Mouse (Mus musculus) MEL (cell line): ENCODE measurements around the gene Tap2.
"Not testable (repeated sequence)": the region's sequence is repeated elsewhere in the genome, so short reads cannot be mapped to it uniquely, and the experiment has no call there.

Experiments
- CHD1 ChIP-seq: IDR thresholded peaks from 2 replicates; pipeline ENCODE4 v1.6.1; 2012; ENCODE audit warnings: low read depth, mild to moderate bottlenecking, inconsistent platforms, low read length, improper control_type of control experiment
- CTCF ChIP-seq, 3 experiments: IDR thresholded peaks in 2 of 3; conservative IDR thresholded peaks in 1 of 3; 2 replicates each; pipeline ENCODE4 v1.5.1; 2011 to 2012; ENCODE audit warnings: low read length in 3 of 3, low read depth in 2 of 3, mild to moderate bottlenecking in 2 of 3, improper control_type of control experiment in 1 of 3, inconsistent platforms in 1 of 3, mixed read lengths in 1 of 3, moderate library complexity in 1 of 3; ENCODE audit not compliant: control insufficient read depth in 1 of 3, insufficient read depth in 1 of 3, poor library complexity in 1 of 3, severe bottlenecking in 1 of 3
- EP300 ChIP-seq, 2 experiments: IDR thresholded peaks; 2 replicates each; pipeline ENCODE4 v1.6.1; 2011; ENCODE audit warnings: improper control_type of control experiment in 2 of 2, low read length in 2 of 2, low read depth in 1 of 2, mild to moderate bottlenecking in 1 of 2
- GATA1 ChIP-seq: IDR thresholded peaks from 2 replicates; pipeline ENCODE4 v1.6.1; 2011; ENCODE audit warnings: low read depth, low read length, improper control_type of control experiment
- JUND ChIP-seq: IDR thresholded peaks from 2 replicates; pipeline ENCODE4 v1.6.1; 2011; ENCODE audit warnings: low read depth, mild to moderate bottlenecking, improper control_type of control experiment, low read length
- MEF2A ChIP-seq: IDR thresholded peaks from 2 replicates; pipeline ENCODE4 v1.6.1; 2014; ENCODE audit warnings: low read depth, mild to moderate bottlenecking, inconsistent platforms, low read length, improper control_type of control experiment; ENCODE audit not compliant: poor library complexity, insufficient replicate concordance, severe bottlenecking; ENCODE audit errors: extremely low read depth
- MXI1 ChIP-seq: IDR thresholded peaks from 2 replicates; pipeline ENCODE4 v1.6.1; 2011; ENCODE audit warnings: mild to moderate bottlenecking, low read depth, low read length, improper control_type of control experiment
- POLR2A ChIP-seq, 2 experiments: IDR thresholded peaks; 2 replicates each; pipeline ENCODE4 v1.6.1; 2011 to 2012; ENCODE audit warnings: low read length in 2 of 2, mild to moderate bottlenecking in 2 of 2, control low read depth in 1 of 2, improper control_type of control experiment in 1 of 2, low read depth in 1 of 2, moderate library complexity in 1 of 2; ENCODE audit not compliant: control insufficient read depth in 1 of 2, insufficient read depth in 1 of 2, poor library complexity in 1 of 2
- POLR2AphosphoS2 ChIP-seq: IDR thresholded peaks from 2 replicates; pipeline ENCODE4 v1.6.1; 2011; ENCODE audit warnings: low read length, improper control_type of control experiment
- TAL1 ChIP-seq: IDR thresholded peaks from 2 replicates; pipeline ENCODE4 v1.6.1; 2012; ENCODE audit warnings: mild to moderate bottlenecking, inconsistent platforms, low read length, moderate library complexity, mixed read lengths
- TCF12 ChIP-seq: IDR thresholded peaks from 2 replicates; pipeline ENCODE4 v1.6.1; 2014; ENCODE audit warnings: low read depth, mild to moderate bottlenecking, inconsistent platforms, low read length, improper control_type of control experiment, moderate library complexity
- UBTF ChIP-seq: IDR thresholded peaks from 2 replicates; pipeline ENCODE4 v1.6.1; 2012; ENCODE audit warnings: low read depth, mild to moderate bottlenecking, inconsistent platforms, low read length, improper control_type of control experiment, moderate library complexity, borderline replicate concordance; ENCODE audit not compliant: insufficient read depth
- ZC3H11A ChIP-seq: IDR thresholded peaks from 2 replicates; pipeline ENCODE4 v1.6.1; 2012; ENCODE audit warnings: low read depth, mild to moderate bottlenecking, inconsistent platforms, low read length, improper control_type of control experiment

DNA sequence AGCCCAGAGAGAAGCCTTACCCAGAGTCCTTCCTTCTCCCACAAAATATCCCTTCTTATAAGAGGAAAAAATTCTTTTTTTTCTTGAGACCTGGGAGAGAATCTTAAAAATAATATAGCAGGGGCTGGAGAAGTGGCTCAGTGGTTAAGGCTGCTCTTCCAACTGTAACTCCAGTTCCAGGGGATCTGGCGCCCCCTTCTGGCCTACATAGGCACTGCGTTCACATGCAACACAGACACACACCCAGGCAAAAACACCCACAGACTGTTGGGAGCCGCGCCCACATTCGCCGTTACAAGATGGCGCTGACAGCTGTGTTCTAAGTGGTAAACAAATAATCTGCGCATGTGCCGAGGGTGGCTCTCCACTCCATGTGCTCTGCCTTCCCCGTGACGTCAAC is 15.8 kb downstream of the Tap2 start:
- peak; percentile 15; the same call in 1 of the 2 replicates for TF ChIP-seq MXI1
- not testable (repeated sequence) for TF ChIP-seq POLR2A (IDR thresholded peaks at IDR 0.05; ENCODE audit: control insufficient read depth in 1 of 2, insufficient read depth in 1 of 2, low read depth in 1 of 2, low read length in 2 of 2, poor library complexity in 1 of 2); EP300 (IDR thresholded peaks at IDR 0.05; ENCODE audit: low read depth in 1 of 2, low read length in 2 of 2); MEF2A; POLR2AphosphoS2; CHD1; JUND; UBTF; TCF12; TAL1; GATA1
- peak; percentile 69 for TF ChIP-seq ZC3H11A
- TF ChIP-seq CTCF (IDR thresholded peaks at IDR 0.05 in 2 of 3, conservative IDR thresholded peaks at IDR 0.05 in 1 of 3; ENCODE audit: control insufficient read depth in 1 of 3, insufficient read depth in 1 of 3, low read depth in 2 of 3, low read length in 3 of 3, poor library complexity in 1 of 3, severe bottlenecking in 1 of 3), result peak; percentile 54 to 90 (median 67)
